Mouse (Mus musculus) lung, embryonic 16.5 days (tissue): Measurements from ENCODE around the gene Igf2bp2. TPM values are rescaled to one million over a fixed set of nuclear protein-coding genes. Genes with fewer than 3 reads are reported as not detected.

ENCODE experiments used
- ATAC-seq: fragments of 200-750 bp; cut with Nextera tagmentation; 2 replicates; pipeline ENCODE4 v1.8.0; 2017; ENCODE audit warnings: low read depth, mild to moderate bottlenecking, moderate library complexity
- H3K27ac ChIP-seq: fragments of 300-500 bp; sonication (generic); 2 replicates; pipeline ENCODE4 v1.5.1; 2014; ENCODE audit warnings: mild to moderate bottlenecking, control low read depth, low read length
- H3K27me3 ChIP-seq: fragments of 300-500 bp; sonication (generic); 2 replicates; pipeline ENCODE4 v1.6.1; 2014; ENCODE audit warnings: low read depth, low read length, mixed read lengths; ENCODE audit not compliant: control insufficient read depth, insufficient read depth
- H3K36me3 ChIP-seq: fragments of 300-500 bp; sonication (generic); 2 replicates; pipeline ENCODE4 v1.6.1; 2014; ENCODE audit warnings: low read length; ENCODE audit not compliant: control insufficient read depth, insufficient read depth
- H3K4me1 ChIP-seq: fragments of 300-500 bp; sonication (generic); replicated peaks from 2 replicates; pipeline ENCODE4 v1.6.1; 2014; ENCODE audit warnings: low read length, mixed read lengths; ENCODE audit not compliant: control insufficient read depth, insufficient read depth
- H3K4me2 ChIP-seq: fragments of 300-500 bp; sonication (generic); 2 replicates; pipeline ENCODE4 v1.6.1; 2014; ENCODE audit warnings: low read depth, low read length, control low read depth
- H3K4me3 ChIP-seq: fragments of 300-500 bp; sonication (generic); 2 replicates; pipeline ENCODE4 v1.5.1; 2014; ENCODE audit warnings: mild to moderate bottlenecking, low read length, control low read depth
- H3K9ac ChIP-seq: fragments of 300-500 bp; sonication (generic); 2 replicates; pipeline ENCODE4 v1.6.1; 2014; ENCODE audit warnings: low read length, control low read depth
- H3K9me3 ChIP-seq: fragments of 300-500 bp; sonication (generic); 2 replicates; pipeline ENCODE4 v1.6.1; 2016; ENCODE audit warnings: low read length; ENCODE audit not compliant: control insufficient read depth
- WGBS: fragments of 180-500 bp; shearing (Covaris S2); extraction: QIAGEN DNeasy Blood & Tissue Kit; methylation state at CpG from one replicate; pipeline ENCODE4 v1.1.7; 2014; 5-methylcytosine and 5-hydroxymethylcytosine counted together
- polyA plus RNA-seq: library from polyadenylated mRNA; unstranded; fragments of >200 nt; fragmentation: Nextera tagmentation; extraction: Ambion mirVana; gene quantifications from 2 replicates; pipeline ENCODE4 v1.2.1, GENCODE M21; 2015

The Igf2bp2 gene
- polyA plus RNA-seq, 1 experiment from 2014 or later: 49.4 TPM

GRCm38 (mm10) chr16:22067406-22067805, 95.7 kb downstream of the Igf2bp2 start:
- Histone ChIP-seq H3K27ac (no peak overlapping the region), H3K9ac (no peak overlapping the region), H3K4me2 (no peak overlapping the region), H3K4me1 (no peaks in the 10 kb centered on the region), H3K9me3 (no peaks in the 10 kb centered on the region), H3K27me3 (no peaks in the 10 kb centered on the region), H3K4me3 (no peak overlapping the region), H3K36me3 (peaks cover 29% of the 10 kb centered on the region)
- peak; percentile 64; the same call in 1 of the 2 replicates for ATAC-seq
- WGBS: 77% methylated on average over 8 of the region's 8 CpGs

- H3K4me1 ChIP-seq: no peaks in the 10 kb centered on the region
- no peak for ATAC-seq
- no peak overlapping the region for H3K4me3 ChIP-seq
- H3K27me3 ChIP-seq: no peaks in the 10 kb centered on the region
- H3K4me2 ChIP-seq: no peak overlapping the region
- H3K9ac ChIP-seq: no peak overlapping the region
- H3K9me3 ChIP-seq: no peaks in the 10 kb centered on the region
- H3K27ac ChIP-seq: no peak overlapping the region
- H3K36me3 ChIP-seq: peaks cover 28% of the 10 kb centered on the region
Measured at GRCm38 (mm10) chr16:22065536-22065935, 97.6 kb downstream of the Igf2bp2 start.

GRCm38 (mm10) chr16:22062284-22062683, 100.8 kb downstream of the Igf2bp2 start:
- no peak for ATAC-seq
- Histone ChIP-seq H3K27ac (no peak overlapping the region), H3K36me3 (peaks cover 28% of the 10 kb centered on the region), H3K4me3 (no peak overlapping the region), H3K27me3 (no peaks in the 10 kb centered on the region), H3K4me2 (no peak overlapping the region), H3K4me1 (no peaks in the 10 kb centered on the region), H3K9ac (no peak overlapping the region), H3K9me3 (no peaks in the 10 kb centered on the region)
- 66% methylated on average over 4 of the region's 4 CpGs for WGBS

GRCm38 (mm10) chr16:22061555-22062160, 101.4 kb downstream of the Igf2bp2 start:
- Histone ChIP-seq H3K36me3 (peaks cover 21% of the 10 kb centered on the region), H3K27me3 (no peaks in the 10 kb centered on the region), H3K27ac (no peak overlapping the region), H3K9me3 (no peaks in the 10 kb centered on the region), H3K4me1 (no peaks in the 10 kb centered on the region), H3K9ac (no peak overlapping the region), H3K4me3 (no peak overlapping the region), H3K4me2 (no peak overlapping the region)
- no peak for ATAC-seq
- 64% methylated on average over 14 of the region's 14 CpGs for WGBS

GRCm38 (mm10) chr16:22060416-22060815, 102.7 kb downstream of the Igf2bp2 start:
- no peak for ATAC-seq

GRCm38 (mm10) chr16:22058871-22059270, 104.2 kb downstream of the Igf2bp2 start:
- Histone ChIP-seq H3K27me3 (no peaks in the 10 kb centered on the region), H3K27ac (no peak overlapping the region), H3K9me3 (no peaks in the 10 kb centered on the region), H3K36me3 (peaks cover 16% of the 10 kb centered on the region), H3K9ac (no peak overlapping the region), H3K4me1 (no peaks in the 10 kb centered on the region), H3K4me3 (no peak overlapping the region), H3K4me2 (no peak overlapping the region)
- 93% methylated on average over 7 of the region's 7 CpGs for WGBS
- ATAC-seq: no peak

More at GRCm38 (mm10) chr16:22060416-22060815, 102.7 kb downstream of the Igf2bp2 start:
- WGBS: 85% methylated on average over 10 of the region's 10 CpGs
- Histone ChIP-seq H3K36me3 (peaks cover 16% of the 10 kb centered on the region), H3K4me1 (no peaks in the 10 kb centered on the region), H3K9me3 (no peaks in the 10 kb centered on the region), H3K9ac (no peak overlapping the region), H3K4me3 (no peak overlapping the region), H3K4me2 (no peak overlapping the region), H3K27me3 (no peaks in the 10 kb centered on the region), H3K27ac (no peak overlapping the region)

GRCm38 (mm10) chr16:22057498-22057897, 105.6 kb downstream of the Igf2bp2 start:
- no peak overlapping the region for H3K27ac ChIP-seq
- H3K9me3 ChIP-seq: no peaks in the 10 kb centered on the region
- no peak for ATAC-seq
- no peak overlapping the region for H3K4me2 ChIP-seq
- H3K4me3 ChIP-seq: no peak overlapping the region
- H3K4me1 ChIP-seq: no peaks in the 10 kb centered on the region
- no peaks in the 10 kb centered on the region for H3K27me3 ChIP-seq
- peaks cover 10% of the 10 kb centered on the region for H3K36me3 ChIP-seq
- WGBS: 79% methylated on average over 6 of the region's 6 CpGs
- H3K9ac ChIP-seq: no peak overlapping the region

GRCm38 (mm10) chr16:22053411-22053810, 109.7 kb downstream of the Igf2bp2 start:
- WGBS: 92% methylated on average over 21 of the region's 21 CpGs
- Histone ChIP-seq H3K4me1 (no peaks in the 10 kb centered on the region), H3K9ac (no peak overlapping the region), H3K36me3 (peaks cover 2% of the 10 kb centered on the region; the same call in 1 of the 2 replicates), H3K4me2 (no peak overlapping the region), H3K27ac (no peak overlapping the region), H3K9me3 (no peaks in the 10 kb centered on the region), H3K4me3 (no peak overlapping the region), H3K27me3 (no peaks in the 10 kb centered on the region)
- ATAC-seq: no peak

- no peak for ATAC-seq
- Histone ChIP-seq H3K9me3 (no peaks in the 10 kb centered on the region), H3K9ac (no peak overlapping the region), H3K4me3 (no peak overlapping the region), H3K4me2 (no peak overlapping the region), H3K27ac (no peak overlapping the region), H3K4me1 (no peaks in the 10 kb centered on the region), H3K36me3 (peaks cover 26% of the 10 kb centered on the region), H3K27me3 (no peaks in the 10 kb centered on the region)
- 88% methylated on average over 10 of the region's 10 CpGs for WGBS
Measured at GRCm38 (mm10) chr16:22046739-22047366, 116.2 kb downstream of the Igf2bp2 start.
